Mouse (Mus musculus): ENCODE measurements around the gene Hoxa6. TPM values are rescaled to one million over a fixed set of nuclear protein-coding genes. Genes with fewer than 3 reads are reported as not detected.
A peak's percentile ranks its signal among the peaks of the same experiment; 100 is the strongest.

Hoxa6 gene
- polyA plus RNA-seq, 1 experiment from 2014 or later = not detected

- H3K27me3 ChIP-seq (ENCODE audit: control insufficient read depth, insufficient read depth, low read length) = peaks cover 97% of the 10 kb centered on the region
- H3K4me1 ChIP-seq (ENCODE audit: control insufficient read depth in 2 of 2, insufficient read depth in 2 of 2, low read length in 2 of 2) = peaks cover 0 to 7% of the 10 kb centered on the region in 2 experiments; a peak in 2 of 4 replicates
- H3K4me3 ChIP-seq (ENCODE audit: control insufficient read depth in 1 of 2, insufficient read depth in 1 of 2, low read depth in 1 of 2, low read length in 2 of 2) = no peak overlapping the region
- no peaks in the 10 kb centered on the region for H3K9me3 ChIP-seq (ENCODE audit: control insufficient read depth, low read length)
- H3K36me3 ChIP-seq (ENCODE audit: control insufficient read depth, insufficient read depth, low read length) = no peaks in the 10 kb centered on the region
- no peak overlapping the region for H3K27ac ChIP-seq (replicated peaks in 1 of 2; ENCODE audit: control insufficient read depth in 1 of 2, insufficient read depth in 1 of 2, low read depth in 2 of 2, low read length in 2 of 2)
- no peak overlapping the region for H3K4me2 ChIP-seq (ENCODE audit: low read length)
- no peak for ATAC-seq (ENCODE audit: insufficient number of reproducible peaks, insufficient read depth, low FRiP score, low read depth)
- WGBS = 3% methylated on average over 4 of the region's 4 CpGs
- H3K9ac ChIP-seq (ENCODE audit: low read length) = no peak overlapping the region
Observed at GRCm38 (mm10) chr6:52249826-52250225, 41.3 kb upstream of the Hoxa6 start.

GRCm38 (mm10) chr6:52249415-52249738, 40.9 kb upstream of the Hoxa6 start:
- no peak overlapping the region for H3K9ac ChIP-seq (ENCODE audit: low read length)
- no peak for ATAC-seq (ENCODE audit: insufficient number of reproducible peaks, insufficient read depth, low FRiP score, low read depth)
- H3K4me2 ChIP-seq (ENCODE audit: low read length) = no peak overlapping the region
- H3K4me1 ChIP-seq (ENCODE audit: control insufficient read depth in 2 of 2, insufficient read depth in 2 of 2, low read length in 2 of 2) = peaks cover 0 to 8% of the 10 kb centered on the region in 2 experiments; a peak in 2 of 4 replicates
- H3K27me3 ChIP-seq (ENCODE audit: control insufficient read depth, insufficient read depth, low read length) = peaks cover 97% of the 10 kb centered on the region
- H3K4me3 ChIP-seq (ENCODE audit: control insufficient read depth in 1 of 2, insufficient read depth in 1 of 2, low read depth in 1 of 2, low read length in 2 of 2) = 0 out of 4 replicates have a peak overlapping the region, but pooled peaks of 1 of the 2 experiments have one; percentile 3
- H3K36me3 ChIP-seq (ENCODE audit: control insufficient read depth, insufficient read depth, low read length) = no peaks in the 10 kb centered on the region
- WGBS = 1% methylated on average over 16 of the region's 16 CpGs
- H3K9me3 ChIP-seq (ENCODE audit: control insufficient read depth, low read length) = no peaks in the 10 kb centered on the region
- H3K27ac ChIP-seq (replicated peaks in 1 of 2; ENCODE audit: control insufficient read depth in 1 of 2, insufficient read depth in 1 of 2, low read depth in 2 of 2, low read length in 2 of 2) = no peak overlapping the region

- Histone ChIP-seq H3K36me3 (ENCODE audit: control insufficient read depth, insufficient read depth, low read length) (no peaks in the 10 kb centered on the region), H3K9ac (ENCODE audit: low read length) (no peak overlapping the region), H3K27me3 (ENCODE audit: control insufficient read depth, insufficient read depth, low read length) (peaks cover 97% of the 10 kb centered on the region), H3K9me3 (ENCODE audit: control insufficient read depth, low read length) (no peaks in the 10 kb centered on the region), H3K27ac (replicated peaks in 1 of 2; ENCODE audit: control insufficient read depth in 1 of 2, insufficient read depth in 1 of 2, low read depth in 2 of 2, low read length in 2 of 2) (no peak overlapping the region), H3K4me1 (ENCODE audit: control insufficient read depth in 2 of 2, insufficient read depth in 2 of 2, low read length in 2 of 2) (peaks cover 0 to 8% of the 10 kb centered on the region in 2 experiments; a peak in 2 of 4 replicates), H3K4me3 (ENCODE audit: control insufficient read depth in 1 of 2, insufficient read depth in 1 of 2, low read depth in 1 of 2, low read length in 2 of 2) (0 out of 4 replicates have a peak overlapping the region, but pooled peaks of 1 of the 2 experiments have one; percentile 3), H3K4me2 (ENCODE audit: low read length) (no peak overlapping the region)
- 1% methylated on average over 27 of the region's 27 CpGs for WGBS
- no peak for ATAC-seq (ENCODE audit: insufficient number of reproducible peaks, insufficient read depth, low FRiP score, low read depth)
Observed at GRCm38 (mm10) chr6:52248638-52249414, 40.3 kb upstream of the Hoxa6 start.

GRCm38 (mm10) chr6:52247766-52248637, 39.5 kb upstream of the Hoxa6 start:
- peaks cover 0 to 6% of the 10 kb centered on the region in 2 experiments; a peak in 2 of 4 replicates for H3K4me1 ChIP-seq (ENCODE audit: control insufficient read depth in 2 of 2, insufficient read depth in 2 of 2, low read length in 2 of 2)
- no peak overlapping the region for H3K9ac ChIP-seq (ENCODE audit: low read length)
- H3K36me3 ChIP-seq (ENCODE audit: control insufficient read depth, insufficient read depth, low read length) = no peaks in the 10 kb centered on the region
- H3K27me3 ChIP-seq (ENCODE audit: control insufficient read depth, insufficient read depth, low read length) = peaks cover 98% of the 10 kb centered on the region
- no peak overlapping the region for H3K4me2 ChIP-seq (ENCODE audit: low read length)
- no peak overlapping the region for H3K27ac ChIP-seq (replicated peaks in 1 of 2; ENCODE audit: control insufficient read depth in 1 of 2, insufficient read depth in 1 of 2, low read depth in 2 of 2, low read length in 2 of 2)
- ATAC-seq (ENCODE audit: insufficient number of reproducible peaks, insufficient read depth, low FRiP score, low read depth) = no peak
- 2% methylated on average over 23 of the region's 23 CpGs for WGBS
- no peak overlapping the region for H3K4me3 ChIP-seq (ENCODE audit: control insufficient read depth in 1 of 2, insufficient read depth in 1 of 2, low read depth in 1 of 2, low read length in 2 of 2)
- no peaks in the 10 kb centered on the region for H3K9me3 ChIP-seq (ENCODE audit: control insufficient read depth, low read length)

- peaks cover 0 to 6% of the 10 kb centered on the region in 2 experiments; a peak in 2 of 4 replicates for H3K4me1 ChIP-seq (ENCODE audit: control insufficient read depth in 2 of 2, insufficient read depth in 2 of 2, low read length in 2 of 2)
- no peak overlapping the region for H3K9ac ChIP-seq (ENCODE audit: low read length)
- no peak overlapping the region for H3K27ac ChIP-seq (replicated peaks in 1 of 2; ENCODE audit: control insufficient read depth in 1 of 2, insufficient read depth in 1 of 2, low read depth in 2 of 2, low read length in 2 of 2)
- no peaks in the 10 kb centered on the region for H3K9me3 ChIP-seq (ENCODE audit: control insufficient read depth, low read length)
- peaks cover 98% of the 10 kb centered on the region for H3K27me3 ChIP-seq (ENCODE audit: control insufficient read depth, insufficient read depth, low read length)
- H3K4me3 ChIP-seq (ENCODE audit: control insufficient read depth in 1 of 2, insufficient read depth in 1 of 2, low read depth in 1 of 2, low read length in 2 of 2) = no peak overlapping the region
- no peak overlapping the region for H3K4me2 ChIP-seq (ENCODE audit: low read length)
- no peaks in the 10 kb centered on the region for H3K36me3 ChIP-seq (ENCODE audit: control insufficient read depth, insufficient read depth, low read length)
- 2% methylated on average over 3 of the region's 3 CpGs for WGBS
- ATAC-seq (ENCODE audit: insufficient number of reproducible peaks, insufficient read depth, low FRiP score, low read depth) = no peak
Observed at GRCm38 (mm10) chr6:52246916-52247315, 38.4 kb upstream of the Hoxa6 start.

GRCm38 (mm10) chr6:52246403-52246803, 37.9 kb upstream of the Hoxa6 start:
- H3K4me3 ChIP-seq (ENCODE audit: control insufficient read depth in 1 of 2, insufficient read depth in 1 of 2, low read depth in 1 of 2, low read length in 2 of 2) = no peak overlapping the region
- no peak overlapping the region for H3K9ac ChIP-seq (ENCODE audit: low read length)
- ATAC-seq (ENCODE audit: insufficient number of reproducible peaks, insufficient read depth, low FRiP score, low read depth) = no peak
- peaks cover 0 to 6% of the 10 kb centered on the region in 2 experiments; a peak in 2 of 4 replicates for H3K4me1 ChIP-seq (ENCODE audit: control insufficient read depth in 2 of 2, insufficient read depth in 2 of 2, low read length in 2 of 2)
- no peaks in the 10 kb centered on the region for H3K9me3 ChIP-seq (ENCODE audit: control insufficient read depth, low read length)
- no peak overlapping the region for H3K4me2 ChIP-seq (ENCODE audit: low read length)
- H3K27ac ChIP-seq (replicated peaks in 1 of 2; ENCODE audit: control insufficient read depth in 1 of 2, insufficient read depth in 1 of 2, low read depth in 2 of 2, low read length in 2 of 2) = no peak overlapping the region
- peaks cover 98% of the 10 kb centered on the region for H3K27me3 ChIP-seq (ENCODE audit: control insufficient read depth, insufficient read depth, low read length)
- WGBS = under 1% methylated on average over 26 of the region's 26 CpGs
- H3K36me3 ChIP-seq (ENCODE audit: control insufficient read depth, insufficient read depth, low read length) = no peaks in the 10 kb centered on the region

- under 1% methylated on average over 20 of the region's 20 CpGs for WGBS
- ATAC-seq (ENCODE audit: insufficient number of reproducible peaks, insufficient read depth, low FRiP score, low read depth) = no peak
- H3K27ac ChIP-seq (replicated peaks in 1 of 2; ENCODE audit: control insufficient read depth in 1 of 2, insufficient read depth in 1 of 2, low read depth in 2 of 2, low read length in 2 of 2) = no peak within 1 kb of the TSS
Observed at GRCm38 (mm10) chr6:52245757-52246142, 37.2 kb upstream of the Hoxa6 start, which contains the start of gene Hoxa11. TSS of gene Hoxa11 (minus strand) at chr6:52245810.

More at GRCm38 (mm10) chr6:52245757-52246142, 37.2 kb upstream of the Hoxa6 start, which contains the start of gene Hoxa11:
- peaks cover 98% of the 10 kb centered on the region for H3K27me3 ChIP-seq (ENCODE audit: control insufficient read depth, insufficient read depth, low read length)
- H3K4me3 ChIP-seq (ENCODE audit: control insufficient read depth in 1 of 2, insufficient read depth in 1 of 2, low read depth in 1 of 2, low read length in 2 of 2) = peak within 1 kb of the TSS in 1 of 2 experiments; percentile 15; a peak in 1 of 4 replicates
- H3K9me3 ChIP-seq (ENCODE audit: control insufficient read depth, low read length) = no peaks in the 10 kb centered on the region
- H3K4me2 ChIP-seq (ENCODE audit: low read length) = peak within 1 kb of the TSS; percentile 33
- H3K9ac ChIP-seq (ENCODE audit: low read length) = no peak within 1 kb of the TSS
- peaks cover 0 to 6% of the 10 kb centered on the region in 2 experiments; a peak in 2 of 4 replicates for H3K4me1 ChIP-seq (ENCODE audit: control insufficient read depth in 2 of 2, insufficient read depth in 2 of 2, low read length in 2 of 2)
- H3K36me3 ChIP-seq (ENCODE audit: control insufficient read depth, insufficient read depth, low read length) = no peaks in the 10 kb centered on the region
